Comparison of ENCODE assay signal across 8 mouse cellular contexts in the genomic region with DNA sequence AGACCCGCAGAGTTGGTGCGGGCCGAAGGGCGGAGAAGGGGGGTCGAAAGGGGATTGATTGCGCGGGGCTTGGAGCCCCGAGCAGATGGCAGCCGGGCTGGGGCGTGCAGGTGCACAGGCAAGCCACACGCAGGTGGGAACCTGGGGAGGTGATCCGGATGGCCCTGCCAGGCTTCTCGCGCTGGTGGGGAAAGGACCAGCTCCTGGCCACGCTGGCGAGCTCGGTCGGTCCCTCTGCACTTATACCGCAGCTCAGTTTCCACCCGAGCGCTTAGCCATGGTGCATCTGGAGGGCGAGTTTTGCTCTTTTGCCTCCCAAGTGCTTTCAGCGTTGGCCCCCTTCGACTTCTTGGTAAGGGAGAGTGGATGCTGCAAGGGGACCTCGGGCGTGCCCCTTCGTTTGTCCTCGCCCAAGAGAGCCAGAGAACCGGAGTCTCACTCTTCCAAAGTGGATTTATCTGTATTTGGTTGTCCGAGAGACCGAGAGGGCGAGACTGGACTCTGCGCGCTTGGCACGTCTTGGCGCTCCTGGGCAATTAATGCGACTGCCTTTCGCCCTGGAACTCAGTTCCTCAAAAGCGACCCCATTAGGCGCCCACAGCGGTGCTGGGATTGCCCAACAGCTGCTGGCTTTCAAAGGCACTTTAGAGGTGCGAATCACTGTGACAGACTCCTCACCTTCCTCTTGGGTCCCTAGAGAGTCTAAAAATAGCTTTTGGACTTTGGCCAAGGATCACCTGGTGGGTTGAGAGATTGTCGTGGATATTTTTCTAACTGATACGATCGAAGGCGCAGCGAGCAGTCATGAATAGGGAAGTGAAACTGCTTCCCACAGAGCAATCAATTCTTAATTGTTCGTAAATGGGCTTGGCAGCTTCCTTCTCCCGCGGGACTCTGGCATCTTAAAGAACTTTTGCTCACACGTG. TPM values are rescaled to one million over a fixed set of nuclear protein-coding genes. Genes with fewer than 3 reads are reported as not detected.
DNase-seq lines count a peak whose midpoint lies in the region; ATAC-seq and TF ChIP-seq lines count a peak whose summit lies in the region.

No protein-coding gene starts in this region.

- 1% methylated on average over 51 of the region's 51 CpGs for WGBS in forebrain, postnatal 0 days
- WGBS in hindbrain, embryonic 16.5 days, result under 1% methylated on average over 41 of the region's 51 CpGs
- 1% methylated on average over 51 of the region's 51 CpGs for WGBS in liver, embryonic 12.5 days (ENCODE audit: insufficient replicate concordance)

- DNase-seq in right cerebral cortex, adult 2 months (ENCODE audit: low spot score in 2 of 2), result peak; percentile 8 to 18
- no peak for DNase-seq in right cerebral cortex, postnatal 25 days
- peak; percentile 62 for DNase-seq in cerebellum, adult 11-12 months
- peak; percentile 13 for DNase-seq in forebrain, postnatal 0 days
- DNase-seq in naive thymus-derived CD4-positive, alpha-beta T cell, adult 2 months (ENCODE audit: low read depth), result peak; percentile 29
- peak; percentile 12 to 41 for DNase-seq in thymus, postnatal 10 days (ENCODE audit: low spot score in 2 of 2)

- peak overlapping the region; percentile 58 for H3K4me3 ChIP-seq in forebrain, postnatal 0 days (ENCODE audit: low read depth, low read length)
- peak overlapping the region; percentile 70 for H3K4me3 ChIP-seq in hindbrain, embryonic 16.5 days (ENCODE audit: low read length)
- peak overlapping the region; percentile 62 for H3K4me3 ChIP-seq in liver, embryonic 12.5 days

- no peak overlapping the region for H3K27ac ChIP-seq in forebrain, postnatal 0 days (ENCODE audit: low read depth, low read length)
- peak overlapping the region; percentile 42; the same call in 1 of the 2 replicates for H3K27ac ChIP-seq in hindbrain, embryonic 16.5 days (ENCODE audit: low read depth, low read length)
- no peak overlapping the region; the same call in 1 of the 2 replicates for H3K27ac ChIP-seq in liver, embryonic 12.5 days

- H3K9ac ChIP-seq in forebrain, postnatal 0 days, result peak overlapping the region; percentile 45
- H3K9ac ChIP-seq in hindbrain, embryonic 16.5 days (ENCODE audit: low read depth, low read length), result peak overlapping the region; percentile 69
- peak overlapping the region; percentile 70 for H3K9ac ChIP-seq in liver, embryonic 12.5 days

- TF ChIP-seq CTCF in forebrain, postnatal 0 days (IDR thresholded peaks at IDR 0.05; ENCODE audit: low read depth), result no peak

- no peaks in the 10 kb centered on the region for H3K36me3 ChIP-seq in forebrain, postnatal 0 days (ENCODE audit: insufficient read depth)
- no peaks in the 10 kb centered on the region for H3K36me3 ChIP-seq in hindbrain, embryonic 16.5 days (ENCODE audit: control insufficient read depth, insufficient read depth, low read length)
- H3K36me3 ChIP-seq in liver, embryonic 12.5 days, result no peaks in the 10 kb centered on the region

- peaks cover 9% of the 10 kb centered on the region for H3K27me3 ChIP-seq in forebrain, postnatal 0 days (ENCODE audit: insufficient read depth, low read length)
- peaks cover 6% of the 10 kb centered on the region for H3K27me3 ChIP-seq in hindbrain, embryonic 16.5 days (replicated peaks; ENCODE audit: control insufficient read depth, insufficient read depth, low read length)
- H3K27me3 ChIP-seq in liver, embryonic 12.5 days (replicated peaks), result peaks cover 81% of the 10 kb centered on the region

- H3K9me3 ChIP-seq in forebrain, postnatal 0 days (ENCODE audit: low read length), result no peaks in the 10 kb centered on the region
- H3K9me3 ChIP-seq in hindbrain, embryonic 16.5 days (ENCODE audit: control insufficient read depth, low read length), result no peaks in the 10 kb centered on the region
- no peaks in the 10 kb centered on the region for H3K9me3 ChIP-seq in liver, embryonic 12.5 days (replicated peaks)

- peaks cover 6% of the 10 kb centered on the region; the same call in 1 of the 2 replicates for H3K4me1 ChIP-seq in forebrain, postnatal 0 days (ENCODE audit: insufficient read depth)
- peaks cover 18% of the 10 kb centered on the region for H3K4me1 ChIP-seq in hindbrain, embryonic 16.5 days (ENCODE audit: control insufficient read depth, insufficient read depth, low read depth, low read length)
- H3K4me1 ChIP-seq in liver, embryonic 12.5 days, result peaks cover 27% of the 10 kb centered on the region

- peak overlapping the region; percentile 100 for H3K4me2 ChIP-seq in forebrain, postnatal 0 days (ENCODE audit: low read depth)
- peak overlapping the region; percentile 98 for H3K4me2 ChIP-seq in hindbrain, embryonic 16.5 days (ENCODE audit: low read length)
- peak overlapping the region; percentile 91 for H3K4me2 ChIP-seq in liver, embryonic 12.5 days

- ATAC-seq in forebrain, postnatal 0 days, result no peak; the same call in 1 of the 2 replicates
- ATAC-seq in hindbrain, embryonic 16.5 days, result peak; percentile 15; the same call in 1 of the 2 replicates
- no peak for ATAC-seq in liver, embryonic 12.5 days

RNA-seq across cellular contexts. Expression of a gene that starts 0.8 kb away (rescaled TPM):
- 2.0 and 3.3 TPM in 2 replicates for total RNA-seq in forebrain, postnatal 0 days (2014; rRNA removed)
- polyA plus RNA-seq in forebrain, postnatal 0 days (2015; fragmentation: Nextera tagmentation; extraction: Ambion mirVana), result 0.99 and 1.6 TPM in 2 replicates
- 3.3 and 3.9 TPM in 2 replicates for polyA plus RNA-seq in hindbrain, embryonic 16.5 days (2015; fragmentation: Nextera tagmentation; extraction: Ambion mirVana)
- 4.6 and 5.5 TPM in 2 replicates for polyA plus RNA-seq in liver, embryonic 12.5 days (2016; fragmentation: Nextera tagmentation; extraction: Ambion mirVana)

RNA-seq across cellular contexts. Expression of a gene that starts 16.6 kb away (rescaled TPM):
- 14.6 and 15.3 TPM in 2 replicates for total RNA-seq in forebrain, postnatal 0 days (2014; rRNA removed)
- 16.2 and 21.9 TPM in 2 replicates for polyA plus RNA-seq in forebrain, postnatal 0 days (2015; fragmentation: Nextera tagmentation; extraction: Ambion mirVana)
- 17.5 and 20.8 TPM in 2 replicates for polyA plus RNA-seq in hindbrain, embryonic 16.5 days (2015; fragmentation: Nextera tagmentation; extraction: Ambion mirVana)
- polyA plus RNA-seq in liver, embryonic 12.5 days (2016; fragmentation: Nextera tagmentation; extraction: Ambion mirVana), result 9.6 and 10.6 TPM in 2 replicates
